16 mouse cellular contexts compared by ENCODE assay signal in genomic region chr6:88869459-88869858, GRCm38 (mm10). TPM values are rescaled to one million over a fixed set of nuclear protein-coding genes. Genes with fewer than 3 reads are reported as not detected.
A peak's percentile ranks its signal among the peaks of the same experiment; 100 is the strongest.
DNase-seq lines count a peak whose midpoint lies in the region; ATAC-seq and TF ChIP-seq lines count a peak whose summit lies in the region.
"Had no signal": no experiment of that assay in that cellular context is flagged by ENCODE, and none has a peak within 500 bp of the region (broad histone marks: within the 10 kb centered on the region; RNA-seq: fewer than 3 reads in every experiment).

No protein-coding gene starts in this region.

- 88% methylated on average over 7 of the region's 7 CpGs for WGBS in kidney, embryonic 14.5 days
- WGBS in midbrain, embryonic 13.5 days: 90% methylated on average over 7 of the region's 7 CpGs

- dilution Hi-C loops in CH12.LX (cut with MboI; ENCODE audit: extremely low pct_ligation_motif_present, extremely low pct_unique_long_range_greater_than_20kb, low sequenced_read_pairs): no loop called here

- H3K36me3 ChIP-seq in CH12.LX (replicated peaks in 1 of 2; ENCODE audit: control insufficient read depth in 1 of 2, insufficient read depth in 1 of 2, low read length in 1 of 2): peaks cover 0 to 2% of the 10 kb centered on the region in 2 experiments
- peaks cover 4% of the 10 kb centered on the region; the same call in 1 of the 2 replicates for H3K36me3 ChIP-seq in kidney, embryonic 14.5 days (ENCODE audit: control insufficient read depth, insufficient read depth, low read length)
- H3K36me3 ChIP-seq in midbrain, embryonic 13.5 days: peaks cover 25% of the 10 kb centered on the region

- ATAC-seq in kidney, embryonic 14.5 days (ENCODE audit: low FRiP score, low TSS enrichment): no peak
- ATAC-seq in midbrain, embryonic 13.5 days: no peak

- no peak overlapping the region for H3K4me3 ChIP-seq in CH12.LX (replicated peaks in 1 of 3; ENCODE audit: low read depth in 2 of 3, low read length in 2 of 3, poor library complexity in 1 of 3)
- H3K4me3 ChIP-seq in kidney, embryonic 14.5 days (ENCODE audit: low read length): no peak overlapping the region
- no peak overlapping the region for H3K4me3 ChIP-seq in midbrain, embryonic 13.5 days (replicated peaks)
- H3K4me3 ChIP-seq: embryonic facial prominence, embryonic 12.5 days; forebrain, embryonic 10.5 days; hindbrain, embryonic 15.5 days; midbrain, embryonic 10.5 days had no signal

- peak overlapping the region; percentile 61 for H3K4me2 ChIP-seq in CH12.LX (ENCODE audit: insufficient read depth, low read depth, poor library complexity, severe bottlenecking)
- H3K4me2 ChIP-seq in kidney, embryonic 14.5 days (replicated peaks; ENCODE audit: low read depth, low read length): no peak overlapping the region
- H3K4me2 ChIP-seq in midbrain, embryonic 13.5 days (replicated peaks): no peak overlapping the region
- H3K4me2 ChIP-seq: embryonic facial prominence, embryonic 12.5 days; hindbrain, embryonic 15.5 days; liver, embryonic 11.5 days had no signal

- no peak overlapping the region for H3K9ac ChIP-seq in CH12.LX (ENCODE audit: insufficient read depth, low read depth)
- H3K9ac ChIP-seq in kidney, embryonic 14.5 days (ENCODE audit: low read depth, low read length): no peak overlapping the region
- H3K9ac ChIP-seq in midbrain, embryonic 13.5 days (replicated peaks): no peak overlapping the region
- H3K9ac ChIP-seq: embryonic facial prominence, embryonic 12.5 days; hindbrain, embryonic 15.5 days had no signal

- H3K4me1 ChIP-seq in CH12.LX (ENCODE audit: control insufficient read depth in 1 of 2, insufficient read depth in 2 of 2): peaks cover 12 to 15% of the 10 kb centered on the region in 2 experiments
- no peaks in the 10 kb centered on the region for H3K4me1 ChIP-seq in kidney, embryonic 14.5 days (ENCODE audit: control insufficient read depth, insufficient read depth, low read length)
- peaks cover 64% of the 10 kb centered on the region for H3K4me1 ChIP-seq in midbrain, embryonic 13.5 days (replicated peaks)

- H3K9me3 ChIP-seq in CH12.LX (replicated peaks; ENCODE audit: low read length): peaks cover 3% of the 10 kb centered on the region
- H3K9me3 ChIP-seq in kidney, embryonic 14.5 days (ENCODE audit: control insufficient read depth, low read length): no peaks in the 10 kb centered on the region
- H3K9me3 ChIP-seq in midbrain, embryonic 13.5 days: no peaks in the 10 kb centered on the region
- H3K9me3 ChIP-seq: embryonic facial prominence, embryonic 12.5 days; forebrain, embryonic 10.5 days; hindbrain, embryonic 15.5 days; midbrain, embryonic 10.5 days had no signal

- no peak overlapping the region for H3K27ac ChIP-seq in CH12.LX (ENCODE audit: insufficient read depth, low read depth)
- no peak overlapping the region for H3K27ac ChIP-seq in kidney, embryonic 14.5 days (ENCODE audit: low read depth, low read length)
- H3K27ac ChIP-seq in midbrain, embryonic 13.5 days: no peak overlapping the region
- H3K27ac ChIP-seq: embryonic facial prominence, embryonic 12.5 days; forebrain, embryonic 10.5 days; hindbrain, embryonic 15.5 days; midbrain, embryonic 10.5 days had no signal

- DNase-seq in left cerebral cortex, postnatal 14 days (ENCODE audit: low spot score in 2 of 2): peak; percentile 30 to 61
- DNase-seq in left cerebral cortex, postnatal 4 days: no peak
- DNase-seq in 3T3-L1 (ENCODE audit: low read depth, low spot score): peak; percentile 96
- peak; percentile 67 for DNase-seq in CH12.LX (ENCODE audit: extremely low read depth)
- peak; percentile 53 for DNase-seq in adrenal gland, postnatal 25 days
- DNase-seq in ovary, postnatal 10 days (ENCODE audit: low spot score): no peak
- DNase-seq: cerebellum, postnatal 14 days; heart, postnatal 10 days; kidney, adult 2 months had no signal

- H3K27me3 ChIP-seq in CH12.LX (replicated peaks): peaks cover 8% of the 10 kb centered on the region
- no peaks in the 10 kb centered on the region for H3K27me3 ChIP-seq in kidney, embryonic 14.5 days (ENCODE audit: control insufficient read depth, insufficient read depth, low read length)
- no peaks in the 10 kb centered on the region for H3K27me3 ChIP-seq in midbrain, embryonic 13.5 days
- H3K27me3 ChIP-seq: embryonic facial prominence, embryonic 12.5 days; hindbrain, embryonic 15.5 days had no signal

- TF ChIP-seq POLR2A in CH12.LX (IDR thresholded peaks at IDR 0.05; ENCODE audit: low read depth, low read length): no peak

- no peak for TF ChIP-seq RAD21 in CH12.LX (IDR thresholded peaks at IDR 0.05; ENCODE audit: low read depth, low read length)

- H3K79me2 ChIP-seq in CH12.LX (replicated peaks; ENCODE audit: control insufficient read depth, extremely low read depth, insufficient read depth, poor library complexity, severe bottlenecking): no peaks in the 10 kb centered on the region

- TF ChIP-seq EP300 in CH12.LX (IDR thresholded peaks at IDR 0.05; ENCODE audit: low read length): no peak

- intact Hi-C loops in left cerebral cortex, postnatal 14 days (cut with DNase I): no loop called here
- intact Hi-C loops in left cerebral cortex, postnatal 4 days (cut with DNase I): no loop called here

- no peak for TF ChIP-seq CTCF in CH12.LX (conservative IDR thresholded peaks at IDR 0.05 in 1 of 2, IDR thresholded peaks at IDR 0.05 in 1 of 2; ENCODE audit: low read depth in 2 of 2, low read length in 2 of 2)

- in situ Hi-C loops in CH12.LX (cut with MboI; ENCODE audit: low pct_ligation_motif_present, low pct_unique_long_range_greater_than_20kb, low sequenced_read_pairs): no loop called here

TF ChIP-seq in CH12.LX, 34 proteins besides CTCF, POLR2A, EP300 and RAD21:
- TF ChIP-seq NELFE (IDR thresholded peaks at IDR 0.05; ENCODE audit: low read depth, low read length) (no peak), ZMIZ1 (IDR thresholded peaks at IDR 0.05; ENCODE audit: low read depth, low read length) (no peak), JUN (IDR thresholded peaks at IDR 0.05; ENCODE audit: insufficient read depth, low read depth, low read length) (no peak), USF1 (IDR thresholded peaks at IDR 0.05; ENCODE audit: low read depth, low read length) (no peak), ETS1 (conservative IDR thresholded peaks at IDR 0.05; ENCODE audit: low read depth, low read length) (0 out of 2 replicates have a peak, but pooled peaks have one; percentile 20)

RNA-seq across cellular contexts. Expression of gene Podxl2, which starts 5.4 kb away (rescaled TPM):
- total RNA-seq in left cerebral cortex, postnatal 14 days (2021): 100 to 1,000 TPM; 191 to 243 TPM
- total RNA-seq in left cerebral cortex, postnatal 4 days (2021): 100 to 1,000 TPM; 494 to 504 TPM
- 0.34 and 0.81 TPM in 2 replicates for total RNA-seq in CH12.LX (2012; rRNA removed)
- 0.57 and 0.93 TPM in 2 replicates for total RNA-seq in CH12.LX (2014; rRNA removed)
- polyA plus RNA-seq in CH12.LX (2012; ENCODE audit: insufficient read length, low read depth): 0.79 TPM in 1 of 2 replicates, not detected in the other
- 31.4 and 33.5 TPM in 2 replicates for total RNA-seq in adrenal gland, postnatal 25 days (2021)
- polyA plus RNA-seq in kidney, embryonic 14.5 days (2014; fragmentation: Nextera tagmentation; extraction: Ambion mirVana): 43.6 and 52.8 TPM in 2 replicates
- 478 and 520 TPM in 2 replicates for polyA plus RNA-seq in midbrain, embryonic 13.5 days (2015; fragmentation: Nextera tagmentation; extraction: Ambion mirVana)

RNA-seq across cellular contexts. Expression of gene Abtb1, which starts 27.7 kb away (rescaled TPM):
- total RNA-seq in left cerebral cortex, postnatal 14 days (2021): 10 to 100 TPM; 32.6 to 34.6 TPM
- total RNA-seq in left cerebral cortex, postnatal 4 days (2021): 10 to 100 TPM; 23.2 to 25.3 TPM
- 11.2 and 18.4 TPM in 2 replicates for total RNA-seq in CH12.LX (2012; rRNA removed)
- 13.0 and 14.9 TPM in 2 replicates for total RNA-seq in CH12.LX (2014; rRNA removed)
- 17.8 and 20.8 TPM in 2 replicates for polyA plus RNA-seq in CH12.LX (2012; ENCODE audit: insufficient read length, low read depth)
- 40.6 and 43.0 TPM in 2 replicates for total RNA-seq in adrenal gland, postnatal 25 days (2021)
- 24.8 and 27.1 TPM in 2 replicates for polyA plus RNA-seq in kidney, embryonic 14.5 days (2014; fragmentation: Nextera tagmentation; extraction: Ambion mirVana)
- polyA plus RNA-seq in midbrain, embryonic 13.5 days (2015; fragmentation: Nextera tagmentation; extraction: Ambion mirVana): 35.9 and 36.2 TPM in 2 replicates

RNA-seq across cellular contexts. Expression of gene Mcm2, which starts 29.1 kb away (rescaled TPM):
- 1 to 10 TPM; 3.6 to 3.8 TPM for total RNA-seq in left cerebral cortex, postnatal 14 days (2021)
- 10 to 100 TPM; 12.5 to 14.3 TPM for total RNA-seq in left cerebral cortex, postnatal 4 days (2021)
- total RNA-seq in CH12.LX (2012; rRNA removed) (130 and 153 TPM in 2 replicates), CH12.LX (2014; rRNA removed) (146 and 148 TPM in 2 replicates)
- 148 and 207 TPM in 2 replicates for polyA plus RNA-seq in CH12.LX (2012; ENCODE audit: insufficient read length, low read depth)
- total RNA-seq in adrenal gland, postnatal 25 days (2021): 48.6 and 50.9 TPM in 2 replicates
- 115 and 166 TPM in 2 replicates for polyA plus RNA-seq in kidney, embryonic 14.5 days (2014; fragmentation: Nextera tagmentation; extraction: Ambion mirVana)
- polyA plus RNA-seq in midbrain, embryonic 13.5 days (2015; fragmentation: Nextera tagmentation; extraction: Ambion mirVana): 66.2 and 71.9 TPM in 2 replicates

RNA-seq across cellular contexts. Expression of gene Tpra1, which starts 32.6 kb away (rescaled TPM):
- 10 to 100 TPM; 39.7 to 45.2 TPM for total RNA-seq in left cerebral cortex, postnatal 14 days (2021)
- 10 to 100 TPM; 37.2 to 41.2 TPM for total RNA-seq in left cerebral cortex, postnatal 4 days (2021)
- total RNA-seq in CH12.LX (2012; rRNA removed) (13.3 and 16.0 TPM in 2 replicates), CH12.LX (2014; rRNA removed) (9.3 and 12.2 TPM in 2 replicates)
- polyA plus RNA-seq in CH12.LX (2012; ENCODE audit: insufficient read length, low read depth): 13.5 and 15.6 TPM in 2 replicates
- 127 and 136 TPM in 2 replicates for total RNA-seq in adrenal gland, postnatal 25 days (2021)
- 54.5 and 57.2 TPM in 2 replicates for polyA plus RNA-seq in kidney, embryonic 14.5 days (2014; fragmentation: Nextera tagmentation; extraction: Ambion mirVana)
- polyA plus RNA-seq in midbrain, embryonic 13.5 days (2015; fragmentation: Nextera tagmentation; extraction: Ambion mirVana): 66.9 and 70.2 TPM in 2 replicates

Comparison
In these comparisons a context has a peak if more than half of its experiments do, and no peak if none do; other contexts are left out.
1. DNase-seq: peak in left cerebral cortex, postnatal 14 days (2 of 2), 3T3-L1 (single experiment), CH12.LX (single experiment) and adrenal gland, postnatal 25 days (single experiment); none in left cerebral cortex, postnatal 4 days (single experiment) and ovary, postnatal 10 days (single experiment).
2. RNA of gene Podxl2, which starts 5.4 kb away (total RNA-seq): 494 to 504 TPM in left cerebral cortex, postnatal 4 days, 191 to 243 TPM in left cerebral cortex, postnatal 14 days and 31.4 to 33.5 TPM in adrenal gland, postnatal 25 days; 0.34 to 0.93 TPM in CH12.LX; every median in the first group is over 10 times any median in the second.